32 mouse cellular contexts compared by ENCODE assay signal in genomic region chr1:167438231-167438885, GRCm38 (mm10). TPM values are rescaled to one million over a fixed set of nuclear protein-coding genes. Genes with fewer than 3 reads are reported as not detected.
DNase-seq lines count a peak whose midpoint lies in the region; ATAC-seq and TF ChIP-seq lines count a peak whose summit lies in the region.
"Had no signal": no experiment of that assay in that cellular context is flagged by ENCODE, and none has a peak within 500 bp of the region (broad histone marks: within the 10 kb centered on the region; RNA-seq: fewer than 3 reads in every experiment).

No protein-coding gene starts in this region.

- H3K9ac ChIP-seq in midbrain, embryonic 15.5 days, result no peak overlapping the region
- no peak overlapping the region for H3K9ac ChIP-seq in midbrain, embryonic 16.5 days (ENCODE audit: low read depth, low read length)
- H3K9ac ChIP-seq in forebrain, postnatal 0 days, result no peak overlapping the region
- H3K9ac ChIP-seq: embryonic facial prominence, embryonic 13.5 days; forebrain, embryonic 12.5 days; forebrain, embryonic 15.5 days; heart, embryonic 13.5 days; hindbrain, embryonic 15.5 days had no signal

- no peaks in the 10 kb centered on the region for H3K4me1 ChIP-seq in heart, embryonic 10.5 days
- no peaks in the 10 kb centered on the region for H3K4me1 ChIP-seq in midbrain, embryonic 15.5 days
- no peaks in the 10 kb centered on the region for H3K4me1 ChIP-seq in midbrain, embryonic 16.5 days (ENCODE audit: control insufficient read depth, insufficient read depth, low read length)
- H3K4me1 ChIP-seq in forebrain, postnatal 0 days (ENCODE audit: insufficient read depth), result no peaks in the 10 kb centered on the region
- H3K4me1 ChIP-seq: embryonic facial prominence, embryonic 10.5 days; embryonic facial prominence, embryonic 13.5 days; forebrain, embryonic 12.5 days; forebrain, embryonic 15.5 days; heart, embryonic 13.5 days; hindbrain, embryonic 15.5 days had no signal

- H3K27ac ChIP-seq in heart, embryonic 10.5 days, result no peak overlapping the region
- H3K27ac ChIP-seq in midbrain, embryonic 15.5 days, result no peak overlapping the region
- no peak overlapping the region for H3K27ac ChIP-seq in midbrain, embryonic 16.5 days (ENCODE audit: low read length)
- no peak overlapping the region for H3K27ac ChIP-seq in forebrain, postnatal 0 days (ENCODE audit: low read depth, low read length)
- H3K27ac ChIP-seq: embryonic facial prominence, embryonic 10.5 days; embryonic facial prominence, embryonic 13.5 days; forebrain, embryonic 12.5 days; forebrain, embryonic 15.5 days; gastrocnemius, adult 2 months; heart, embryonic 13.5 days; hindbrain, embryonic 15.5 days had no signal

- DNase-seq in heart, embryonic 10.5 days (ENCODE audit: low spot score), result peak; percentile 39
- DNase-seq in heart, adult 8-10 months (ENCODE audit: low spot score), result no peak
- DNase-seq in retina, postnatal 1 day, result peak; percentile 88
- DNase-seq in forebrain, postnatal 0 days, result no peak
- DNase-seq in neural tube, embryonic 10.5 days (ENCODE audit: extremely low spot score, low spot score), result no peak
- DNase-seq: adrenal gland, adult 8-10 months; adrenal gland, postnatal 25 days; cerebellum, adult 11-12 months; cerebellum, adult 8-10 months; cerebellum, postnatal 10 days; cerebellum, postnatal 36 days; embryo, embryonic 11 days; gastrocnemius, adult 2 months; gastrocnemius, postnatal 14 days; heart, postnatal 14 days; heart, postnatal 4 days had no signal

- TF ChIP-seq CTCF in forebrain, postnatal 0 days (IDR thresholded peaks at IDR 0.05; ENCODE audit: low read depth), result no peak

- H3K4me2 ChIP-seq in midbrain, embryonic 15.5 days, result no peak overlapping the region
- H3K4me2 ChIP-seq in midbrain, embryonic 16.5 days (ENCODE audit: low read length), result no peak overlapping the region
- H3K4me2 ChIP-seq in forebrain, postnatal 0 days (ENCODE audit: low read depth), result no peak overlapping the region
- H3K4me2 ChIP-seq: embryonic facial prominence, embryonic 13.5 days; forebrain, embryonic 12.5 days; forebrain, embryonic 15.5 days; heart, embryonic 13.5 days; hindbrain, embryonic 15.5 days had no signal

- H3K4me3 ChIP-seq in heart, embryonic 10.5 days, result no peak overlapping the region
- H3K4me3 ChIP-seq in midbrain, embryonic 15.5 days, result no peak overlapping the region
- no peak overlapping the region for H3K4me3 ChIP-seq in midbrain, embryonic 16.5 days (ENCODE audit: low read depth, low read length)
- H3K4me3 ChIP-seq in forebrain, postnatal 0 days (ENCODE audit: low read depth, low read length), result no peak overlapping the region
- H3K4me3 ChIP-seq: embryonic facial prominence, embryonic 10.5 days; embryonic facial prominence, embryonic 13.5 days; erythroblast, embryonic 14.5 days; forebrain, embryonic 12.5 days; forebrain, embryonic 15.5 days; gastrocnemius, adult 2 months; heart, embryonic 13.5 days; hindbrain, embryonic 15.5 days had no signal

- peaks cover 10% of the 10 kb centered on the region for H3K27me3 ChIP-seq in heart, embryonic 10.5 days (ENCODE audit: insufficient read depth, poor library complexity, severe bottlenecking)
- no peaks in the 10 kb centered on the region for H3K27me3 ChIP-seq in midbrain, embryonic 15.5 days (replicated peaks)
- no peaks in the 10 kb centered on the region; the same call in 1 of the 2 replicates for H3K27me3 ChIP-seq in midbrain, embryonic 16.5 days (ENCODE audit: control insufficient read depth, insufficient read depth, low read depth, low read length)
- H3K27me3 ChIP-seq in forebrain, postnatal 0 days (ENCODE audit: insufficient read depth, low read length), result no peaks in the 10 kb centered on the region
- H3K27me3 ChIP-seq: embryonic facial prominence, embryonic 13.5 days; forebrain, embryonic 12.5 days; forebrain, embryonic 15.5 days; hindbrain, embryonic 15.5 days had no signal

- 0 out of 2 replicates have a peak, but pooled peaks have one; percentile 39 for ATAC-seq in midbrain, embryonic 15.5 days (replicated peaks)
- no peak for ATAC-seq in midbrain, embryonic 16.5 days
- no peak for ATAC-seq in forebrain, postnatal 0 days
- ATAC-seq: activated CD4-positive, CD25-positive, alpha-beta regulatory T cell, adult 4 months; forebrain, embryonic 15.5 days had no signal

- no peaks in the 10 kb centered on the region for H3K36me3 ChIP-seq in heart, embryonic 10.5 days
- H3K36me3 ChIP-seq in midbrain, embryonic 15.5 days (replicated peaks), result no peaks in the 10 kb centered on the region
- H3K36me3 ChIP-seq in midbrain, embryonic 16.5 days (ENCODE audit: control insufficient read depth, insufficient read depth, low read length), result no peaks in the 10 kb centered on the region
- no peaks in the 10 kb centered on the region for H3K36me3 ChIP-seq in forebrain, postnatal 0 days (ENCODE audit: insufficient read depth)
- H3K36me3 ChIP-seq: embryonic facial prominence, embryonic 10.5 days; embryonic facial prominence, embryonic 13.5 days; forebrain, embryonic 12.5 days; forebrain, embryonic 15.5 days; heart, embryonic 13.5 days; hindbrain, embryonic 15.5 days had no signal

- H3K9me3 ChIP-seq in heart, embryonic 10.5 days, result no peaks in the 10 kb centered on the region
- H3K9me3 ChIP-seq in midbrain, embryonic 15.5 days, result no peaks in the 10 kb centered on the region
- H3K9me3 ChIP-seq in midbrain, embryonic 16.5 days (replicated peaks; ENCODE audit: control insufficient read depth, low read length, poor library complexity, severe bottlenecking), result no peaks in the 10 kb centered on the region
- no peaks in the 10 kb centered on the region for H3K9me3 ChIP-seq in forebrain, postnatal 0 days (ENCODE audit: low read length)
- H3K9me3 ChIP-seq: embryonic facial prominence, embryonic 10.5 days; embryonic facial prominence, embryonic 13.5 days; forebrain, embryonic 12.5 days; forebrain, embryonic 15.5 days; heart, embryonic 13.5 days; hindbrain, embryonic 15.5 days had no signal

- 72% methylated on average over 9 of the region's 9 CpGs for WGBS in heart, embryonic 10.5 days
- WGBS in midbrain, embryonic 15.5 days, result 48% methylated on average over 9 of the region's 9 CpGs
- WGBS in midbrain, embryonic 16.5 days, result 51% methylated on average over 9 of the region's 9 CpGs
- WGBS in forebrain, postnatal 0 days, result 53% methylated on average over 9 of the region's 9 CpGs

RNA-seq across cellular contexts. Expression of gene Lrrc52, which starts 28.2 kb away (rescaled TPM):
- 0.19 TPM in 1 of 2 replicates, not detected in the other for polyA plus RNA-seq in heart, embryonic 10.5 days (2016; fragmentation: Nextera tagmentation; extraction: Ambion mirVana)
- total RNA-seq in heart, adult 8-10 months (2022), result 1 to 10 TPM; 2.7 to 4.7 (median 3.1) TPM
- polyA plus RNA-seq in midbrain, embryonic 15.5 days (2015; fragmentation: Nextera tagmentation; extraction: Ambion mirVana), result not detected in 2 replicates
- polyA plus RNA-seq in midbrain, embryonic 16.5 days (2015; fragmentation: Nextera tagmentation; extraction: Ambion mirVana), result not detected in 2 replicates
- not detected in 2 replicates for total RNA-seq in forebrain, postnatal 0 days (2014; rRNA removed)
- polyA plus RNA-seq in forebrain, postnatal 0 days (2015; fragmentation: Nextera tagmentation; extraction: Ambion mirVana), result not detected in 2 replicates
- total RNA-seq: adrenal gland, postnatal 25 days; ES-E14 had no signal
- polyA plus RNA-seq: activated CD4-positive, CD25-positive, alpha-beta regulatory T cell, adult 4 months; brain, embryonic 14.5 days; cortical plate, adult 2 months; embryonic facial prominence, embryonic 10.5 days; embryonic facial prominence, embryonic 13.5 days; erythroblast, embryonic 14.5 days; forebrain, embryonic 12.5 days; forebrain, embryonic 15.5 days; frontal cortex, adult 2 months; heart, embryonic 16.5 days; hindbrain, embryonic 11.5 days; hindbrain, embryonic 15.5 days had no signal

RNA-seq across cellular contexts. Expression of gene Mgst3, which starts 44.7 kb away (rescaled TPM):
- polyA plus RNA-seq in heart, embryonic 10.5 days (2016; fragmentation: Nextera tagmentation; extraction: Ambion mirVana), result 111 and 149 TPM in 2 replicates
- 100 to 1,000 TPM; 345 to 380 (median 359) TPM for total RNA-seq in heart, adult 8-10 months (2022)
- polyA plus RNA-seq in midbrain, embryonic 15.5 days (2015; fragmentation: Nextera tagmentation; extraction: Ambion mirVana), result 138 and 142 TPM in 2 replicates
- polyA plus RNA-seq in midbrain, embryonic 16.5 days (2015; fragmentation: Nextera tagmentation; extraction: Ambion mirVana), result 138 and 170 TPM in 2 replicates
- total RNA-seq in forebrain, postnatal 0 days (2014; rRNA removed), result 192 and 268 TPM in 2 replicates
- 243 and 282 TPM in 2 replicates for polyA plus RNA-seq in forebrain, postnatal 0 days (2015; fragmentation: Nextera tagmentation; extraction: Ambion mirVana)

Comparison
In these comparisons a context has a peak if more than half of its experiments do, and no peak if none do; other contexts are left out.
1. DNase-seq: peak in heart, embryonic 10.5 days (single experiment) and retina, postnatal 1 day (single experiment); none in heart, adult 8-10 months (single experiment), forebrain, postnatal 0 days (single experiment) and neural tube, embryonic 10.5 days (single experiment).